Mouse (Mus musculus) lung, adult 2 months (tissue): Measurements from ENCODE around the gene Fv1.

ENCODE experiments used
- CTCF ChIP-seq: fragments of 200-500 bp; IDR thresholded peaks from 2 replicates; pipeline ENCODE4 v1.5.1; 2011; ENCODE audit warnings: mild to moderate bottlenecking, low read length, control low read depth; ENCODE audit not compliant: insufficient read depth
- POLR2A ChIP-seq: fragments of 200-500 bp; IDR thresholded peaks from 2 replicates; pipeline ENCODE4 v1.6.1; 2011; ENCODE audit warnings: low read depth, mild to moderate bottlenecking, control low read depth, low read length, borderline replicate concordance; ENCODE audit errors: extremely low read depth

DNA sequence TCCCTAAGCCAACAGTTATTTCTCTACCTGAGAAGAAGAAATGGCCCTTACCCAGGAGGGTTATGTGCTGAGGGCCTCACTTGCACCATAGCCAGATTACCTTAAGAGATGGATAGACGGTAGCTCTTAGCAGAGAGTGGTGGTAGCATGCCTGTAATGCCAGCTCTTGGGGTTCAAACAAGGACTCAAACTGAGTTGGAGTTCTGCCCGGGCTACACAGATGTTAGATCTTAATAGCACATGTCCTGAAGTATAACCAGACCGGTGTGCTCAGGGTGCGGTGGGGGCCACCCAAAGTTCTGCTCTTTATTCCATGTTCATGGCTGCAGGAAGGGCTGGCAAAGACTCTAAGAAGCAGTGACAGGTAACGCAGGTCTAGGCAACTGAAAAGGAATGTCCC, 40.7 kb downstream of the Fv1 start:
- TF ChIP-seq POLR2A: no peak
- TF ChIP-seq CTCF: no peak
